Mouse (Mus musculus) yolk sac, embryonic 10.5 days (tissue): ENCODE measurements around the gene Btbd17.

ENCODE experiments used
- DNase-seq: peaks from one replicate; pipeline ENCODE4 v3.0.0-alpha.2; 2017; ENCODE audit warnings: low spot score

The Btbd17 gene

GRCm38 (mm10) chr11:114764820-114765818 lies 30.6 kb downstream of the Btbd17 start, which contains the start of gene Kif19a:
TSS of gene Kif19a (plus strand) at chr11:114765388.
- peak; percentile 68 for DNase-seq

GRCm38 (mm10) chr11:114747564-114748138 lies 48.1 kb downstream of the Btbd17 start:
- no peak for DNase-seq

DNA sequence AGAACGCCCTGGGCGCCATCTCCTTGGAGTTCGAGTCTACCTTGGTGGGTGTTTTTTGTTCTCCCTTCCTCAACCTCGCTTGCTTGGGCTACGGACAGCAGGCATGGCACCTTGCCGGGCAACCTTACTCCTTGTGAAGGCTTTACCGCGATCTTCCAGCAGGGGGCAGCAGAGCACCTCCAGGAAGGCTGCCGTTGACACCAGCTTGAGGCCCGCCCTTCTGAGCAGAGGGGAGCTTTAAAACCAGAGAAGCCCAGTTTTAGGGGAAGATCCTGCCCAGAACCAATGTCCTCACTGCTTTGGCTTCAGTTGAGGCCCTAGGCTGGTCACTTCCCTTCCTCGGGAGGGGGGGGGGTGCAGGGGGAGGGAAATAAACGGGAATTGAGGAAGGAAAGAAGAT lies 50.6 kb downstream of the Btbd17 start:
- peak; percentile 66 for DNase-seq

- no peak for DNase-seq
Measured at GRCm38 (mm10) chr11:114741451-114741850, 54.3 kb downstream of the Btbd17 start.
